Mouse (Mus musculus) embryonic fibroblast, embryonic 13.5 days (primary cell): ENCODE data around the gene Samt1.
"Not testable (repeated sequence)": the region's sequence is repeated elsewhere in the genome, so short reads cannot be mapped to it uniquely, and the experiment has no call there.

ENCODE experiments used
- CTCF ChIP-seq: IDR thresholded peaks from 2 replicates; pipeline ENCODE4 v1.5.1; 2011; ENCODE audit warnings: mild to moderate bottlenecking, control low read depth, low read length, moderate library complexity, borderline replicate concordance; ENCODE audit not compliant: insufficient read depth
- POLR2A ChIP-seq: IDR thresholded peaks from 2 replicates; pipeline ENCODE4 v1.6.1; 2011; ENCODE audit warnings: low read depth, mild to moderate bottlenecking, control low read depth, low read length, moderate library complexity

DNA sequence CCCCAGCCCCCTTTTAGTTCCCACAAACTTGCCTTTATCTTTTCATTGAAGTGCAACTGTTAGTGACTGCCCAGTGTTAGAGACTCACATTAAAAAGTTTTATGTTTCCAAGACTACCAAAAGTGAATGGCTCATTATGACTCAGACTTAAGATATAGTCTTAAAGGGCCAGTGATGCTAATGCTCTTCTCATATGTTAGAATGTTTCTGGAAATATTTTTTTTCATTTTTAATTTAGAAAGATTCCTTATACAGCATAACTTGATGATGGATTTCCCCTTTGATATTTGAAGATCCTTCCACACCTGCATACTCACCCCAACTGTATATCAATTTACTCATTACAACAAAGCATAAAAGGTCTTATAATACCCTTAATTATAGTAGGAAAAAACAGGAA lies 42.5 kb upstream of the Samt1 start, which contains the start of gene Gm10057:
- not testable (repeated sequence) for TF ChIP-seq CTCF, POLR2A
